Mouse (Mus musculus) adrenal gland, adult 18-20 months (tissue): ENCODE results near the gene Agbl4. TPM values are rescaled to one million over a fixed set of nuclear protein-coding genes. Genes with fewer than 3 reads are reported as not detected.

Source experiments
- total RNA-seq, 2 experiments: library from RNA; stranded (reverse); gene quantifications; 1 replicate in 1 of 2; 2 replicates in 1 of 2; pipeline ENCODE4 v1.2.3; 2021

The Agbl4 gene
- total RNA-seq, 2 experiments from 2014 or later, result 0.96 to 1.3 TPM

Other genes starting within 250 kb of the Agbl4 start
- 1 to 10 TPM; 2.4 to 3.1 TPM for gene Elavl4, start 45.8 kb upstream of the Agbl4 start, total RNA-seq